Mouse (Mus musculus): Measurements from ENCODE around the gene Rap2a. TPM values are rescaled to one million over a fixed set of nuclear protein-coding genes. Genes with fewer than 3 reads are reported as not detected.

The Rap2a gene
- polyA plus RNA-seq, 1 experiment from 2014 or later, result 16.5 TPM

GRCm38 (mm10) chr14:120477288-120477981 lies 809 bp upstream of the Rap2a start:
- under 1% methylated on average over 46 of the region's 46 CpGs for WGBS
- no peaks in the 10 kb centered on the region for H3K36me3 ChIP-seq (ENCODE audit: insufficient read depth, low read length)
- DNase-seq (ENCODE audit: low spot score) (peak; percentile 100), ATAC-seq (replicated peaks; ENCODE audit: low FRiP score, low read depth) (peak; percentile 94)
- no peaks in the 10 kb centered on the region for H3K9me3 ChIP-seq (replicated peaks; ENCODE audit: low read length)
- no peak for TF ChIP-seq CTCF (IDR thresholded peaks at IDR 0.05; ENCODE audit: low read depth)
- no peaks in the 10 kb centered on the region for H3K27me3 ChIP-seq (ENCODE audit: insufficient read depth, low read length)
- H3K4me1 ChIP-seq (replicated peaks; ENCODE audit: insufficient read depth, low read length), result no peaks in the 10 kb centered on the region
- H3K27ac ChIP-seq, result peak overlapping the region; percentile 98
- peak overlapping the region; percentile 64 for H3K4me2 ChIP-seq (ENCODE audit: low read length)
- H3K9ac ChIP-seq (ENCODE audit: low read depth, low read length), result peak overlapping the region; percentile 83
- peak overlapping the region; percentile 75 for H3K4me3 ChIP-seq (replicated peaks; ENCODE audit: low read depth, low read length)

GRCm38 (mm10) chr14:120478641-120479341 lies 547 bp downstream of the Rap2a start:
- Histone ChIP-seq H3K27ac (peak overlapping the region; percentile 98), H3K9me3 (replicated peaks; ENCODE audit: low read length) (no peaks in the 10 kb centered on the region), H3K4me3 (replicated peaks; ENCODE audit: low read depth, low read length) (peak overlapping the region; percentile 75), H3K4me2 (ENCODE audit: low read length) (peak overlapping the region; percentile 93), H3K36me3 (ENCODE audit: insufficient read depth, low read length) (0 out of 2 replicates have a peak, but pooled peaks cover 3% of the 10 kb centered on the region), H3K4me1 (replicated peaks; ENCODE audit: insufficient read depth, low read length) (no peaks in the 10 kb centered on the region; the same call in 1 of the 2 replicates), H3K9ac (ENCODE audit: low read depth, low read length) (peak overlapping the region; percentile 83), H3K27me3 (ENCODE audit: insufficient read depth, low read length) (no peaks in the 10 kb centered on the region)
- ATAC-seq (replicated peaks; ENCODE audit: low FRiP score, low read depth) (no peak; the same call in 1 of the 2 replicates), DNase-seq (ENCODE audit: low spot score) (peak; percentile 60)
- under 1% methylated on average over 47 of the region's 62 CpGs for WGBS
- TF ChIP-seq CTCF (IDR thresholded peaks at IDR 0.05; ENCODE audit: low read depth), result no peak

GRCm38 (mm10) chr14:120480341-120480900 lies 2.2 kb downstream of the Rap2a start:
- Histone ChIP-seq H3K4me3 (replicated peaks; ENCODE audit: low read depth, low read length) (peak overlapping the region; percentile 75; the same call in 1 of the 2 replicates), H3K27me3 (ENCODE audit: insufficient read depth, low read length) (no peaks in the 10 kb centered on the region), H3K36me3 (ENCODE audit: insufficient read depth, low read length) (0 out of 2 replicates have a peak, but pooled peaks cover 7% of the 10 kb centered on the region), H3K9me3 (replicated peaks; ENCODE audit: low read length) (no peaks in the 10 kb centered on the region), H3K4me2 (ENCODE audit: low read length) (peak overlapping the region; percentile 93), H3K9ac (ENCODE audit: low read depth, low read length) (no peak overlapping the region), H3K4me1 (replicated peaks; ENCODE audit: insufficient read depth, low read length) (no peaks in the 10 kb centered on the region; the same call in 1 of the 2 replicates), H3K27ac (no peak overlapping the region)
- TF ChIP-seq CTCF (IDR thresholded peaks at IDR 0.05; ENCODE audit: low read depth), result no peak
- ATAC-seq (replicated peaks; ENCODE audit: low FRiP score, low read depth) (no peak), DNase-seq (ENCODE audit: low spot score) (no peak)
- WGBS, result 75% methylated on average over 8 of the region's 8 CpGs

GRCm38 (mm10) chr14:120480927-120481326 lies 2.7 kb downstream of the Rap2a start:
- no peak overlapping the region for H3K4me3 ChIP-seq (replicated peaks; ENCODE audit: low read depth, low read length)
- no peak overlapping the region for H3K27ac ChIP-seq
- H3K4me2 ChIP-seq (ENCODE audit: low read length), result peak overlapping the region; percentile 93; the same call in 1 of the 2 replicates
- no peak overlapping the region for H3K9ac ChIP-seq (ENCODE audit: low read depth, low read length)
- no peak for DNase-seq (ENCODE audit: low spot score)
- 0 out of 2 replicates have a peak, but pooled peaks cover 7% of the 10 kb centered on the region for H3K36me3 ChIP-seq (ENCODE audit: insufficient read depth, low read length)
- no peaks in the 10 kb centered on the region for H3K27me3 ChIP-seq (ENCODE audit: insufficient read depth, low read length)
- no peak for ATAC-seq (replicated peaks; ENCODE audit: low FRiP score, low read depth)
- H3K9me3 ChIP-seq (replicated peaks; ENCODE audit: low read length), result no peaks in the 10 kb centered on the region
- H3K4me1 ChIP-seq (replicated peaks; ENCODE audit: insufficient read depth, low read length), result no peaks in the 10 kb centered on the region; the same call in 1 of the 2 replicates
- WGBS, result 98% methylated on average over 4 of the region's 4 CpGs
- no peak for TF ChIP-seq CTCF (IDR thresholded peaks at IDR 0.05; ENCODE audit: low read depth)

GRCm38 (mm10) chr14:120484561-120484960 lies 6.3 kb downstream of the Rap2a start:
- H3K9me3 ChIP-seq (replicated peaks; ENCODE audit: low read length), result no peaks in the 10 kb centered on the region
- no peaks in the 10 kb centered on the region; the same call in 1 of the 2 replicates for H3K4me1 ChIP-seq (replicated peaks; ENCODE audit: insufficient read depth, low read length)
- H3K9ac ChIP-seq (ENCODE audit: low read depth, low read length), result no peak overlapping the region
- H3K4me2 ChIP-seq (ENCODE audit: low read length), result no peak overlapping the region
- no peak overlapping the region for H3K27ac ChIP-seq
- no peaks in the 10 kb centered on the region for H3K27me3 ChIP-seq (ENCODE audit: insufficient read depth, low read length)
- ATAC-seq (replicated peaks; ENCODE audit: low FRiP score, low read depth) (no peak), DNase-seq (ENCODE audit: low spot score) (no peak)
- 89% methylated on average over 5 of the region's 5 CpGs for WGBS
- 0 out of 2 replicates have a peak, but pooled peaks cover 7% of the 10 kb centered on the region for H3K36me3 ChIP-seq (ENCODE audit: insufficient read depth, low read length)
- H3K4me3 ChIP-seq (replicated peaks; ENCODE audit: low read depth, low read length), result no peak overlapping the region
- no peak for TF ChIP-seq CTCF (IDR thresholded peaks at IDR 0.05; ENCODE audit: low read depth)

- Histone ChIP-seq H3K36me3 (ENCODE audit: insufficient read depth, low read length) (no peaks in the 10 kb centered on the region), H3K4me2 (ENCODE audit: low read length) (no peak overlapping the region), H3K27me3 (ENCODE audit: insufficient read depth, low read length) (no peaks in the 10 kb centered on the region), H3K4me3 (replicated peaks; ENCODE audit: low read depth, low read length) (no peak overlapping the region), H3K27ac (no peak overlapping the region), H3K4me1 (replicated peaks; ENCODE audit: insufficient read depth, low read length) (peaks cover 9% of the 10 kb centered on the region; the same call in 1 of the 2 replicates), H3K9me3 (replicated peaks; ENCODE audit: low read length) (no peaks in the 10 kb centered on the region), H3K9ac (ENCODE audit: low read depth, low read length) (no peak overlapping the region)
- ATAC-seq (replicated peaks; ENCODE audit: low FRiP score, low read depth) (no peak; the same call in 1 of the 2 replicates), DNase-seq (ENCODE audit: low spot score) (peak; percentile 51)
- no peak for TF ChIP-seq CTCF (IDR thresholded peaks at IDR 0.05; ENCODE audit: low read depth)
- WGBS, result 11% methylated on average over 5 of the region's 5 CpGs
These were observed 18.0 kb downstream of the Rap2a start for GRCm38 (mm10) chr14:120496284-120496683.
